In genomic region chr15:81802001-81802890, GRCm38 (mm10) we compare ENCODE assay signal across 8 mouse cellular contexts. TPM values are rescaled to one million over a fixed set of nuclear protein-coding genes. Genes with fewer than 3 reads are reported as not detected.
DNase-seq lines count a peak whose midpoint lies in the region; ATAC-seq and TF ChIP-seq lines count a peak whose summit lies in the region.

Gene Tef, plus strand, starts transcription at chr15:81802421.

- 31% methylated on average over 19 of the region's 19 CpGs for WGBS in hindbrain, embryonic 10.5 days
- WGBS in lung, postnatal 0 days = 11% methylated on average over 19 of the region's 19 CpGs

- H3K4me3 ChIP-seq in hindbrain, embryonic 10.5 days = peak within 1 kb of the TSS; percentile 37
- peak within 1 kb of the TSS; percentile 32 for H3K4me3 ChIP-seq in lung, postnatal 0 days (ENCODE audit: low read depth, low read length)

- peak; percentile 76 for TF ChIP-seq EP300 in lung, postnatal 0 days (IDR thresholded peaks at IDR 0.05)

- peak; percentile 75 for TF ChIP-seq CTCF in lung, postnatal 0 days (IDR thresholded peaks at IDR 0.05)

- peak within 1 kb of the TSS; percentile 53 for H3K9ac ChIP-seq in lung, postnatal 0 days (replicated peaks; ENCODE audit: low read depth)

- DNase-seq in MN1 (ENCODE audit: low spot score) = peak; percentile 100
- peak; percentile 99 for DNase-seq in cerebellum, adult 9-10 months
- peak; percentile 74 for DNase-seq in hindbrain, embryonic 10.5 days (ENCODE audit: low spot score)
- peak; percentile 100 for DNase-seq in layer of hippocampus, adult 9-11 months
- DNase-seq in lung, postnatal 0 days (ENCODE audit: low spot score) = peak; percentile 99
- peak; percentile 100 for DNase-seq in ovary, postnatal 14 days (ENCODE audit: low spot score)
- DNase-seq in thymus, postnatal 14 days = peak; percentile 72

- peak; percentile 81 for ATAC-seq in frontal cortex, adult (ENCODE audit: low TSS enrichment)
- ATAC-seq in lung, postnatal 0 days = peak; percentile 94

- peak within 1 kb of the TSS; percentile 60 for H3K4me2 ChIP-seq in lung, postnatal 0 days (replicated peaks; ENCODE audit: low read depth, low read length)

- peaks cover 32% of the 10 kb centered on the region for H3K4me1 ChIP-seq in hindbrain, embryonic 10.5 days (replicated peaks)
- H3K4me1 ChIP-seq in lung, postnatal 0 days (ENCODE audit: insufficient read depth, low read depth, low read length) = peaks cover 39% of the 10 kb centered on the region

- H3K27me3 ChIP-seq in hindbrain, embryonic 10.5 days (ENCODE audit: insufficient read depth, poor library complexity, severe bottlenecking) = 0 out of 2 replicates have a peak, but pooled peaks cover 5% of the 10 kb centered on the region
- no peaks in the 10 kb centered on the region for H3K27me3 ChIP-seq in lung, postnatal 0 days (replicated peaks; ENCODE audit: insufficient read depth, low read length)

- H3K36me3 ChIP-seq in hindbrain, embryonic 10.5 days = no peaks in the 10 kb centered on the region
- H3K36me3 ChIP-seq in lung, postnatal 0 days (ENCODE audit: insufficient read depth, low read length) = no peaks in the 10 kb centered on the region

- peak within 1 kb of the TSS; percentile 71 for H3K27ac ChIP-seq in hindbrain, embryonic 10.5 days
- peak within 1 kb of the TSS; percentile 99 for H3K27ac ChIP-seq in lung, postnatal 0 days (ENCODE audit: low read length)

- H3K9me3 ChIP-seq in hindbrain, embryonic 10.5 days = no peaks in the 10 kb centered on the region
- no peaks in the 10 kb centered on the region for H3K9me3 ChIP-seq in lung, postnatal 0 days (ENCODE audit: low read length)

RNA-seq across cellular contexts. Expression of gene Tef, which starts in this region (rescaled TPM):
- polyA plus RNA-seq in hindbrain, embryonic 10.5 days (2016; fragmentation: Nextera tagmentation; extraction: Ambion mirVana) = 16.4 and 19.4 TPM in 2 replicates
- polyA plus RNA-seq in lung, postnatal 0 days (2015; fragmentation: Nextera tagmentation; extraction: Ambion mirVana) = 38.6 and 44.0 TPM in 2 replicates

Comparison
In these comparisons a context has a peak if more than half of its experiments do, and no peak if none do; other contexts are left out.
1. Peak in every context shown above with its lines: DNase-seq, ATAC-seq, H3K4me3 ChIP-seq and H3K27ac ChIP-seq.